Mouse (Mus musculus): ENCODE data around the gene Adipoq. TPM values are rescaled to one million over a fixed set of nuclear protein-coding genes. Genes with fewer than 3 reads are reported as not detected.
"Not testable (repeated sequence)": the region's sequence is repeated elsewhere in the genome, so short reads cannot be mapped to it uniquely, and the experiment has no call there.

The Adipoq gene
- polyA plus RNA-seq (2015; fragmentation: Nextera tagmentation; extraction: Ambion mirVana) = 0.10 TPM in 1 of 2 replicates, not detected in the other

DNA sequence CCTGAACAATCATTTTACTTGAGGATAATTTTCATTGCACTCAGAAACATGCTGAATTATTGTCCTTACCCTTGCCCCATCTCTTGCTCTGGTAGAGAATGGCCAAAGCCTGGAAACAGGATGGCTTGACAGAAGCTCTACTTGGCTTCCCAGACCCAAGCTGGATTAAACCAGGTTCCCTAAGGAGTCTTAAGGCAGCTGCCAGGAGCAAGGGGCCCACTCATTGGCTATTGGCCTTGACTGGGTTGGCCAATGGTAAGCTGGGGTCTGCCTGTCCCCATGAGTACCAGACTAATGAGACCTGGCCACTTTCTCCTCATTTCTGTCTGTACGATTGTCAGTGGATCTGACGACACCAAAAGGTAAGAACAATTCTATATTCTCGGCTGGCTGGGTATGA, at the start of gene Adipoq:
Gene Adipoq (plus strand): TSS at position 257 of the 400 bp plus-strand sequence.
- ATAC-seq (replicated peaks; ENCODE audit: insufficient number of reproducible peaks, insufficient read depth, low FRiP score, low read depth) = no peak
- H3K36me3 ChIP-seq = no peaks in the 10 kb centered on the region
- 85% methylated on average over 3 of the region's 3 CpGs for WGBS

DNA sequence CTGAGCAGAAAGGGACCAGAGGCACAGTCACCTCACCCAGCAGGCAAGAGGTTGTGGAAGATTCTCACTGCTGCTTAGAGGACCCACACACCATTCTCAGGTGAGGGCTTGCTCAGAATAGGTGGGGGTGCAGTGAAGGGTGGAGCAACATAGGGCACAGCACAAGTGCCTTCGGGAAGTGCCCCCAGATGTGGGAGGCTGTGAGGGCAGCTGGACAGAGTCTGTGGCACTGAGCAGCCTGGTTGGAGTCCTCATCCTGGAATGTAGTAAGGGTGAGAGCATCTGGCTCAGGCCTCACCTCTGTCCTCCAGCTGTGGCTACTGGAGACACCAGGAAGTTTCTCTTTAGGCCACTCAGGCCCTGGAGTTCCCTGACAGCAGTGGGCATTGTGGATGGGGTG, 49.5 kb upstream of the Adipoq start:
- not testable (repeated sequence) for ATAC-seq (replicated peaks; ENCODE audit: insufficient number of reproducible peaks, insufficient read depth, low FRiP score, low read depth); H3K27me3 ChIP-seq; H3K9me3 ChIP-seq (replicated peaks); H3K9ac ChIP-seq; H3K36me3 ChIP-seq; H3K27ac ChIP-seq; H3K4me3 ChIP-seq; H3K4me2 ChIP-seq
- 75% methylated on average over 1 of the region's 1 CpGs for WGBS
- peaks cover 16% of the 10 kb centered on the region for H3K4me1 ChIP-seq (replicated peaks)

More for the DNA sequence above, at the start of gene Adipoq:
- Histone ChIP-seq H3K9me3 (replicated peaks) (no peaks in the 10 kb centered on the region), H3K4me2 (no peak within 1 kb of the TSS), H3K27ac (no peak within 1 kb of the TSS), H3K9ac (no peak within 1 kb of the TSS), H3K4me1 (replicated peaks) (peaks cover 10% of the 10 kb centered on the region; the same call in 1 of the 2 replicates), H3K4me3 (no peak within 1 kb of the TSS), H3K27me3 (no peaks in the 10 kb centered on the region)

DNA sequence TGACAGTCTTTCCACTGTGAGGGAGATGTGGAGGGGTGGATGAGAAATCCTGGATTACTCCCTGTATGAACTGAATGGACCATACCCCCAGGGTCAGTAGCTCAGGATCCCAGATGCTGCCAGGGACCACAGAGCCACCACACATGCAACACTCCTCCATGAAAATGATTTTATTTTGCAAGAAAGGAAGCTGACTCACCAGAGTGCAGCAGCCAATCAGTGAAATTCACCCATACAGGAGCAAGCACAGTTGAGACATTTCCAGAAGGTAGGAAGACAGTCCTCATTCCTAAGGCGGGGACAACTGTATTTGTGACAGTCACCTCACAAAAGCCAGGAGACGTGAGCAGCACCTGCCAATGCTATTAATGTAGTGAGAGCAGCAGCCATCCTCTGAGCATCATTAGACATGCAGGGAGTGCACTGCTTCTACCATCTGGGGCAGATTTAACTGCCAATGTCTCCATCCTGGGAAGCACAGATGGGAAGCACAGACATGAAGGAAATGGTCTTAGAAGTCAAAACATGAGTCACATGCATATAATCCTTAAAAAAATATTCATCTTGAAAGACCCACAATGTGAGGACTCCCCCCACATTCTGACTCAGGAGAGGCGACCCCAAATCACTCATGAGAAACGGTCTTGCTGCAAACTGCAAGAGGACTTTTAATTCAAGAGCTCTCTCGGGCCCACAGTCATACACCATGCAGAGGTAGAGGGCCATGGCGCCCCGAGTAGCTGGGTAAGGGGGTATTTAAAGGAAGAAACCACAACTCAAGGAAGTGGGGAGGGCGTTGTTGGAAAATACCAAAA, 48.8 kb upstream of the Adipoq start:
- H3K9ac ChIP-seq; H3K27ac ChIP-seq; H3K36me3 ChIP-seq; H3K9me3 ChIP-seq (replicated peaks); H3K4me2 ChIP-seq; ATAC-seq (replicated peaks; ENCODE audit: insufficient number of reproducible peaks, insufficient read depth, low FRiP score, low read depth); H3K27me3 ChIP-seq; H3K4me3 ChIP-seq: not testable (repeated sequence)
- WGBS = 83% methylated on average over 8 of the region's 8 CpGs
- peaks cover 19% of the 10 kb centered on the region for H3K4me1 ChIP-seq (replicated peaks)

DNA sequence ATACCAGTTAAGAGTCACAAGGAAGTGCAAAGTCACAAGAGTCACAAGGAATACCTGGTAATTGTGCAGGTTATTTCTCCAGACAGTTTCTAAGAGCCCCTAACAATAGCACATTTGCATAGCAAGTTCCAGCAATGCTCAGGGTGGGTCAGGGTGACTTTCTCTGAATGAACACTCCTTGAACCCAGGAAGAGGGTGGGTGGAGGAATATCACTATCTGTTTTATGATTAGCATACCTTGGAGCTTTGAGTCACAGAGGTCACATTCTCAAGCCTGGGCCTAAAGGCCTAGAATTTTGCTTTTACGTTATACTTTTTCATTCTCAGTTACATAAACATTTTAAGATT, 48.3 kb upstream of the Adipoq start:
- not testable (repeated sequence) for H3K27me3 ChIP-seq; H3K9ac ChIP-seq; H3K4me3 ChIP-seq; H3K4me2 ChIP-seq; H3K9me3 ChIP-seq (replicated peaks); H3K27ac ChIP-seq; H3K36me3 ChIP-seq; ATAC-seq (replicated peaks; ENCODE audit: insufficient number of reproducible peaks, insufficient read depth, low FRiP score, low read depth)
- WGBS = 96% methylated on average over 1 of the region's 1 CpGs
- peaks cover 21% of the 10 kb centered on the region for H3K4me1 ChIP-seq (replicated peaks)

DNA sequence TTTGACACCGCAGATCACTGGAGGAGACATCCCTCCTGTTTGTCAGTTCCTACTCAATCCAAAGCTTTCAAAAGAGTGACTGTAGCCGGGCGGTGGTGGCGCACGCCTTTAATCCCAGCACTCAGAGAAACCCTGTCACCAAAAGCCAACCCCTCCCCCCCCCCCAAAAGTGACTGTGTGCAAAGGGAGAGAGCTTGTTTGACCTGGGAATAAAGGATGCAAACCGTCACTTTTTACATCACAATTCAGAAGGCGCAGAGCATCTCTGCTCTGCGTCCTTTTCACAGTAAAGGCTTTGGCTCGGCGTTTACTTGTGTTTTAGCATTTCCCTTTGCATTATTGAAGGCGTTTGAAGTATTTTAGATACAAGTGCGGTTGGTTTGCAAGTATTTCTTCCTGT, 46.7 kb upstream of the Adipoq start:
- Histone ChIP-seq H3K9ac (peak overlapping the region; percentile 39; the same call in 1 of the 2 replicates), H3K4me1 (replicated peaks) (peaks cover 24% of the 10 kb centered on the region), H3K4me3 (peak overlapping the region; percentile 45), H3K27ac (0 out of 2 replicates have a peak overlapping the region, but pooled peaks have one; percentile 51), H3K27me3 (no peaks in the 10 kb centered on the region), H3K9me3 (replicated peaks) (no peaks in the 10 kb centered on the region), H3K4me2 (peak overlapping the region; percentile 77), H3K36me3 (no peaks in the 10 kb centered on the region)
- WGBS = 17% methylated on average over 12 of the region's 12 CpGs
- no peak for ATAC-seq (replicated peaks; ENCODE audit: insufficient number of reproducible peaks, insufficient read depth, low FRiP score, low read depth)

DNA sequence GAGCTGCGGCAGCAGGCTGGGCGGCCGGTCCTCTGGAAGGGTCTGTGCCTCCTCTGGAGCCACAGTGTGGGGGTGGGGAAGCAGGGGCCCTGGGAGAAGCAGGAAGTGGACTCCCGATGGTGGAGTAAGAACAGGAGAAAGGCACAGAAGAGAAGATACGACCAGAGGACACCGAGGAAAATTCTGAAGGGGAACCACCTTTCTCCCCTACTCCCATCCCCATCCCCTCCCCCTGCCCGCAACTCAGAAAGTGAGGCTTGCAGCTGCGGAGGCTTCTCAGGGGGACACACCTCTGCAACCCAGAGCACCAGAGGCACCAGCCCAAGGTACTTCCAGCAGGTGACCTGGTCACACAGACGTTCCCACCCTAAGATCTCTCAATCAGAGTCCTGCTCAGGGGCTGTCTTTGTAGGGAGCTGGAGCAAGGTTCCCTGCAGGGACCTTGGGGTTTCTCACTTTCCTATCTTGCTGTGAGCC, 46.2 kb upstream of the Adipoq start:
- Histone ChIP-seq H3K4me1 (replicated peaks) (peaks cover 24% of the 10 kb centered on the region), H3K9ac (peak overlapping the region; percentile 39; the same call in 1 of the 2 replicates), H3K4me3 (peak overlapping the region; percentile 45), H3K27ac (peak overlapping the region; percentile 51), H3K27me3 (no peaks in the 10 kb centered on the region), H3K4me2 (peak overlapping the region; percentile 77), H3K36me3 (no peaks in the 10 kb centered on the region), H3K9me3 (replicated peaks) (no peaks in the 10 kb centered on the region)
- 4% methylated on average over 9 of the region's 9 CpGs for WGBS
- ATAC-seq (replicated peaks; ENCODE audit: insufficient number of reproducible peaks, insufficient read depth, low FRiP score, low read depth) = peak; percentile 70

DNA sequence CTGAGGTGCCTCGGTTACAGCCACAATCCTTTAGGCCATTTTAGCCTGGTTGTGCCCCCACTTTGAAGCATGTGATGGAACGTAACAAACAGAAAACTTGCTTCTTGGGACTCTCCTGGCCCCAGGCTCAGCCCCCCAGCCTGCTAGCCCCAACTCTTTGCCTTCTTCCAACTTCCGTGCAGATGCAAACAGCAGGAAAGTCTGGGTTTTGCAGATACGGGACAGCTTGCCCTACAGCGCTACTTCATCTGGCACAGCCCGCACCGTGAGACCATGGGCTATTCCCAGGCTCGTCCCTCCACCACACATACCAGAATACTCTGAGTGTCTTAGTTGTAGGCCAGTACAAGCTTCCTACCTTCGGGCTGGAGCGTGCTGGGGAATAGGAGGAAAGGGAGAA, 45.7 kb upstream of the Adipoq start:
- H3K4me1 ChIP-seq (replicated peaks) = peaks cover 24% of the 10 kb centered on the region
- no peaks in the 10 kb centered on the region for H3K9me3 ChIP-seq (replicated peaks)
- no peaks in the 10 kb centered on the region for H3K36me3 ChIP-seq
- peak overlapping the region; percentile 45 for H3K4me3 ChIP-seq
- peak overlapping the region; percentile 51 for H3K27ac ChIP-seq
- H3K9ac ChIP-seq = peak overlapping the region; percentile 39; the same call in 1 of the 2 replicates
- H3K4me2 ChIP-seq = peak overlapping the region; percentile 77
- no peaks in the 10 kb centered on the region for H3K27me3 ChIP-seq
- ATAC-seq (replicated peaks; ENCODE audit: insufficient number of reproducible peaks, insufficient read depth, low FRiP score, low read depth) = peak; percentile 51; the same call in 1 of the 2 replicates
- WGBS = 12% methylated on average over 10 of the region's 10 CpGs

DNA sequence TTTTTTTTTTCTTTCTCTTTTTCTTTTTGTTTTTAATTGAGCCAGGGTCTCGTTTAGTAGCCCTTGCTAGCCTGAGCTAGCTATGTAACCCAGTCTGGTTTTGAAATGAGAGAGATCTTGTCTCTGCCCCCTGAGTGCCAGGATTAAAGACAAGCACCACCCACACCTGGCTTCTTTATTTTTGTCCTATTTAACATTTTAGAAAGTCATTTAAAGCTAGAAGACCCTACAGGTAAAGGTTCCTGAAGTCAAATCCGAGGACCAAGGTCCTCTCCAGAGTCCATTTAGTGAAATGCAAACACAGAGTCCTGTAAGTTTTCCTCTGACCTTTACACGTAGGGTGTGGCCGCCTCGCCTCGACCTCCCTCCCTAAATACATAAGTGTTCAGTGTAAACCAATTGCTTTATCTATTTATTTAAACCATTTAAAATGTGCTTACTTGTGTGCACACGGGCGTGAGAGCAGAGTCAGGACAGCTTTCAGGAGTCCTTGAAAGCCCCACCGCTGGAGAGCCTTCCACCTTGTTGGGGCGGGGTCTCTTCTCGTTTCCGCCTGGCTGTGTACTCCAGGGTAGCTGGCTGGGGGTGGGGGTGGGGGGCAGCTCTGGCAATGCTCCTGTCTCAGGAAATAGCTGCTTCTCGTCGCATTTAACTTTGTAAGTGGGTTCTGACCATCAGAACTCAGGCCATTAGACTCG, 43.8 kb upstream of the Adipoq start:
- Histone ChIP-seq H3K4me3 (peak overlapping the region; percentile 54), H3K4me1 (replicated peaks) (peaks cover 29% of the 10 kb centered on the region), H3K27me3 (no peaks in the 10 kb centered on the region), H3K36me3 (no peaks in the 10 kb centered on the region), H3K27ac (peak overlapping the region; percentile 67), H3K9ac (peak overlapping the region; percentile 61), H3K4me2 (peak overlapping the region; percentile 64), H3K9me3 (replicated peaks) (no peaks in the 10 kb centered on the region)
- WGBS = 11% methylated on average over 15 of the region's 15 CpGs
- no peak for ATAC-seq (replicated peaks; ENCODE audit: insufficient number of reproducible peaks, insufficient read depth, low FRiP score, low read depth)

DNA sequence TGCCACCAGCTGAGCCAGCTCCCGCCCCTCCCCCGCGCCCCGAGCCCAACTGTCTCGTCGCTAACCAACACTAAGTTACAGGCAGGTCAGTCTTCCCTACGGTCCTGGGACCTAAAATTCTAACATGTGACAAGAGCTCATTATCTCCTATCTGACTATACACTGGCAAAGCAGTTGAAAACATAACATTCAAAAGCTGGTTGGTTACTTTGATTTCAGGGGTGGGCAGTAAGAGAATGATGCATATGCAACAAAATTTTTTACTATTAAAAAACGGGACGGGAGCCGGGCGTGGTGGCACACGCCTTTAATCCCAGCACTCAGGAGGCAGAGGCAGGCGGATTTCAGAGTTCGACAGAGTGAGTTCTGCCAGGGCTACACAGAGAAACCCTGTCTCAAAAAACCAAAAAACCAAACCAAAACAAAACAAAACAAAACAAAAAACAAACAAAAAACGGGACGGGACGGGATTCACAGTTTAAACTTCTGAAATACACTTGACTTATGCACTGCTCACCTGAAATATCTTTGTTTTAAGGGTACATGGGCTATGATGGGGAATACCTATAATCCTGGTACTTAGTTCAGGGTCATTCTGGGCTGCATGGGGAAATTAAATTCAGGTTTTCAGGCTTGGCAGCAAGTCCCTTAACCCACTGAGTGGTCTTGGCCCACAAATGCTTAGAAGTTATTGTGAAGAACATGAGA, 43.1 kb upstream of the Adipoq start:
- H3K36me3 ChIP-seq = no peaks in the 10 kb centered on the region
- H3K4me2 ChIP-seq = peak overlapping the region; percentile 64
- WGBS = 33% methylated on average over 17 of the region's 17 CpGs
- no peaks in the 10 kb centered on the region for H3K9me3 ChIP-seq (replicated peaks)
- H3K4me3 ChIP-seq = peak overlapping the region; percentile 54
- peaks cover 29% of the 10 kb centered on the region for H3K4me1 ChIP-seq (replicated peaks)
- peak overlapping the region; percentile 61 for H3K9ac ChIP-seq
- ATAC-seq (replicated peaks; ENCODE audit: insufficient number of reproducible peaks, insufficient read depth, low FRiP score, low read depth) = no peak
- H3K27ac ChIP-seq = peak overlapping the region; percentile 67
- H3K27me3 ChIP-seq = no peaks in the 10 kb centered on the region

DNA sequence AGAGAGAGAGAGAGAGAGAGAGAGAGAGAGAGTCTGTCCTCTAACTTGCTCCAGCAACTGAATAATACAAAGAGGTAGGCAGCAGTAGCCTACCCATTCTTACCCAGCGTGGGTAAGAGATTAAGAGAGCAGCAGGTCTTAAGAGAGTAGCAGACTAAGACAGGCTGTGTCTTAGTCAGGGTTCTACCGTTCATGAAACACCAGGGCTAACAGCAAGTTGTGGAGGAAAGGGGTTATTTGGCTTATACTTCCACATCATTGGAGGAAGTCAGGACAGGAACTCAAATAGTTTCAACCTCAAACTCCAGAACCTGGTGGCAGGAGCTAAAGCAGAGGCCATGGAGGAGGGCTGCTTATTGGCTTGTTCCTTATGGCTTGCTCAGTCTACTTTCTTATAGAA, 42.5 kb upstream of the Adipoq start:
- Histone ChIP-seq H3K36me3 (peaks cover 4% of the 10 kb centered on the region; the same call in 1 of the 2 replicates), H3K9me3 (replicated peaks) (no peaks in the 10 kb centered on the region), H3K27ac (no peak overlapping the region), H3K27me3 (no peaks in the 10 kb centered on the region), H3K4me3 (no peak overlapping the region), H3K4me2 (no peak overlapping the region), H3K9ac (no peak overlapping the region), H3K4me1 (replicated peaks) (peaks cover 29% of the 10 kb centered on the region)
- 70% methylated on average over 2 of the region's 2 CpGs for WGBS
- no peak for ATAC-seq (replicated peaks; ENCODE audit: insufficient number of reproducible peaks, insufficient read depth, low FRiP score, low read depth)

DNA sequence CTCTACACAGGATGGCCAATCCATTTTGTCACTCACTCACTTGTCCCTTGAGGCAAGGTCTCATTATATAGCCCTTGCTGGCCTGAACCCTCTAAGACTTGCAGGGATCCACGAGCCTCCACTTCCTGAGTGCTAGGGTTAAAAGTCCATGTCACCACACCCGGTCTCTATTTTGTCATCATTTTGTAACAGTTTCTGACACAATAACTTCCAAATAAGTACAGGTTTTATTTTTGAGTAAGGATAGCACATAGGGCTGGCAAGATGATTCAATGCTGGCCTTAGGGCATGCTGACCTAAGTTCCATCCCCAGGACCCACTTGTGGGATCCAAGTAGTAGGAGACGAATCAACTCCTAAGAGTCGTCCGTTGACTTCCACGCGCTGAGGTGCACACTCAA, 40.2 kb upstream of the Adipoq start:
- peaks cover 26% of the 10 kb centered on the region for H3K36me3 ChIP-seq
- H3K4me3 ChIP-seq = no peak overlapping the region
- H3K27me3 ChIP-seq = no peaks in the 10 kb centered on the region
- no peak overlapping the region for H3K27ac ChIP-seq
- no peaks in the 10 kb centered on the region for H3K9me3 ChIP-seq (replicated peaks)
- H3K9ac ChIP-seq = no peak overlapping the region
- WGBS = 79% methylated on average over 7 of the region's 7 CpGs
- ATAC-seq (replicated peaks; ENCODE audit: insufficient number of reproducible peaks, insufficient read depth, low FRiP score, low read depth) = no peak
- H3K4me1 ChIP-seq (replicated peaks) = peaks cover 30% of the 10 kb centered on the region
- H3K4me2 ChIP-seq = no peak overlapping the region

Measured in heart, embryonic 15.5 days (tissue).